Mouse (Mus musculus): Measurements from ENCODE around the gene Rab12. TPM values are rescaled to one million over a fixed set of nuclear protein-coding genes. Genes with fewer than 3 reads are reported as not detected.

Rab12 gene
- polyA plus RNA-seq (2017; shearing (Covaris generic)): 16.7 TPM

DNA sequence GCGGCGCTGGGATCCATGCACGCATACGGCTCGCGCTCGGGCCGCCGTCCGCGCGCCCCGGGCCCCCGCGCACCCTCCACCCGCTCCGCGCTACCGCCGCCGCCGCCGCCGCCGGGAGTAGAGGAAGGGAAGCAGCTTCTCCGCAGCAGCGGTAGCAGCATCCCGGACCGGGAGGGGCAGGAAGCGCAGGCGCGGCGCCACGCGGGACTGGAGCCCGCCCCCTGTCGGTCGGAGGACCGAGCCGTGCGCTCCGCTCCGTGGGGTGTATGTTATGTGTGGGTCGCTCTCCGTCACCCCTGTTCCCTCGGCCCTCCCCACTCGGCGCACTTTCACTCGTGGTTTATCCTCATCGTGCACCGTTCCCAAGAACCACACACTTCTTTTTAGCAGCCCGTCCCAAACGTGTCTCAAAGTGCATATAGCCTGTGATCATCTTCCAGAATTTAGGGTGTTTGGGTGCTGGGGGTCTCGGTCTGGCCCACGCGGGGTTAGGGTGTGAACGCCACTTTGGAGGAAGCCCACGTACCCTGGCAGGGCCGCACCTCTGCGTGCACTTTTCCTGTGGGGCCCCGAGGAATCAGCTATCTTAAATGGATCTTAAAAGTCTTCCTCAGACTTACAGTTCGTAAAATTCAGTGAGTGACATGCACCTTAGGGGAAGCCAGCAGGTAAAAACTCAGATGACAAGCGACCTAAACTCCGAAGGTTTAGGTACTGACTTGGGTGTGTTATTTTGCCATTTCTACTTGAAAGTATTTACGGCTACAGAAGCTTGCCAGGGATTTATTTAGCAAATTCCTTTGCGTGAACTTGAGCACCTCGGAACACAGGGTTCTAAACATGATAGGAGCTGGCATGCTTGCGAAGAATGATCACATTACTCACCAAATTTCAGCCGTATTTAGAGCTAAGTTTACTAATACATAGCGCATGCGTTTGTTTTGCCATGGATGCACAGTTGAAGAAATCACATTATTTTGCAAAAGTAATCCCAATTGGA is at the start of gene Rab12:
Rab12 (minus strand) TSS at position 176 of the 1,000 bp plus-strand sequence.

DNA sequence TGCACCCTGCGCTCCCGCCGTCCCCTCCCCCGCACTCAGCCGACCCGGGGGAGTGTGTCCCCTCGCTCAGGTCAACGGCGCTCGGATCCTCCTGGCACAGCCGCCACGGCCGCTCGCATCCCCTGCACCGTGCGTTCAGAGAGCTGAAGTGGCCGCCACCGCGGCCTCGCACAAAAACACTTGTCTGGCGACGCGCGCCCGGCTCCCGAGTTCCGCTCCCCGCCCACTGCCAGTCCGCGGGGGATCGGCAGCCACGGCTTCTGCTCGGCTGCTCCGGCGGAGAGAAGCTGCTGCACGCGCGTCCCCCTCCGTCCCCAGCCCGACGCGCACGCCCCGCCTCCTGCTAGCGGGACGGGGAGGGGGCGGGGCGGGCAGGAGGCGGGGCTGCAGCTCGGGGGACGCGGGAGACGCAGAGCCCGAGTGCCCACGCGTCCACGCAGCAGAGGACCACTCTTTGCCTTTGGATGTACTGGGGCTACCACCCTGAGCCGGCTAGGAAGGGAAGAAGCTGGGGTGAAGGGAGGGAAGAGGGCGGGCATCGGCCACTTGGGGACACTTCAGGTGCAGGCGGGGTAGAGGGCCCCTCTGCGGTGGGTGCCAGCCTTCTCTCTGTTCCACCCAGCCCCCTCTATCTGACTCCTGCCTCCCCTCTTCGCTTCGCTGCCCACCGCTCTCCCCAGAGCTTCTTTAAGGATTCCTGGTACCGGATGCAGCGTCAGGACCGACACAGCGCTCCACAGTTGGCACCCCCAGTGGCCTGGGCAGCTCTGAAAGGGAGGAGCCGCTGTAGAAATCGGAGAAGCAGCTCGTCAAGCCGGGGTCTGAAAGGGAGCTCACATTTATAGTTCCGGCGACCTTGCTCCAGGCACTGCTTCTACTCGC is 69.8 kb downstream of the Rab12 start, which contains the start of gene Mtcl1:
Mtcl1 (minus strand) TSS at position 291 of the 882 bp plus-strand sequence.

Other genes starting within 250 kb of the Rab12 start
- 0.68 TPM for gene Mtcl1, start 70.0 kb downstream of the Rab12 start, polyA plus RNA-seq (2017; shearing (Covaris generic))
- gene Themis3, start 74.9 kb upstream of the Rab12 start, polyA plus RNA-seq (2017; shearing (Covaris generic)): not detected